Mouse (Mus musculus): ENCODE measurements at regions not wholly inside any gene's neighbourhood (a gene's known extent, or its start where the extent isn't known, plus 50 kb on each side); places are given as distances from the start of the nearest gene placed in this dataset.

GRCm38 (mm10) chr6:31124076-31124475 is 165.2 kb upstream of the Klf14 start:
- TF ChIP-seq CTCF (IDR thresholded peaks at IDR 0.05; ENCODE audit: control insufficient read depth, insufficient read depth, insufficient replicate concordance, low read depth, low read length) (no peak), POLR2A (IDR thresholded peaks at IDR 0.05; ENCODE audit: control insufficient read depth, low read depth, low read length) (no peak)
